ENCODE assay signal across 24 mouse cellular contexts in the genomic region with DNA sequence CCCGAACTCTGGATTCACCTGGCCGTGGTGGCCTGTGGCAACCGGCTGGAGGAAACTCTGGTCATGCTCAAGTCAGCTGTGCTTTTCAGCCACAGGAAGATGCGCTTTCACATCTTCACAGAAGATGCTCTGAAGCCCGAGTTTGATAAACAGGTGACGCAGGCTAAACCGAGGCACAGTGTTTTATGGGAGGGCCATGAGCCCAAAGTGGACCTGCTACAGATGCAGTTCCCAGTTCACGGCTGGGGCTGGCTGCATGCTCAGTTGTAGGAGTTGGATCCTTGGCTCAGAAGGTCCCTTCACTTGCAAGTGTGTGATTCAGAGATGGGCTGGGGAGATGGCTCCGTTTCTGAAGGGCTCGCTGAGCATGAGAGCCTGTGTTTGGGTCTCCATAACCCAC. TPM values are rescaled to one million over a fixed set of nuclear protein-coding genes. Genes with fewer than 3 reads are reported as not detected.
DNase-seq lines count a peak whose midpoint lies in the region; ATAC-seq and TF ChIP-seq lines count a peak whose summit lies in the region.
"Had no signal": no experiment of that assay in that cellular context is flagged by ENCODE, and none has a peak within 500 bp of the region (broad histone marks: within the 10 kb centered on the region; RNA-seq: fewer than 3 reads in every experiment).

No protein-coding gene starts in this region.

- H3K4me1 ChIP-seq in embryonic facial prominence, embryonic 14.5 days (ENCODE audit: control insufficient read depth, insufficient read depth, low read length): peaks cover 28% of the 10 kb centered on the region
- H3K4me1 ChIP-seq in embryonic fibroblast, embryonic 13.5 days (ENCODE audit: control insufficient read depth, insufficient read depth, low read length): peaks cover 11% of the 10 kb centered on the region
- H3K4me1 ChIP-seq: hindbrain, embryonic 12.5 days; intestine, embryonic 15.5 days; liver, embryonic 15.5 days; neural tube, embryonic 13.5 days had no signal

- H3K4me3 ChIP-seq in layer of hippocampus, adult 2 months: no peak overlapping the region
- H3K4me3 ChIP-seq in embryonic facial prominence, embryonic 14.5 days (ENCODE audit: low read depth, low read length): no peak overlapping the region
- H3K4me3 ChIP-seq in embryonic fibroblast, embryonic 13.5 days (ENCODE audit: insufficient read depth, low read length): no peak overlapping the region
- no peak overlapping the region for H3K4me3 ChIP-seq in myocyte
- H3K4me3 ChIP-seq: heart, embryonic 10.5 days; hindbrain, embryonic 12.5 days; intestine, embryonic 15.5 days; liver, embryonic 15.5 days; lung, embryonic 15.5 days; midbrain, embryonic 10.5 days; neural tube, embryonic 13.5 days; stomach, embryonic 15.5 days had no signal

- no peak for ATAC-seq in embryonic facial prominence, embryonic 14.5 days (ENCODE audit: low read depth)
- ATAC-seq: forebrain, embryonic 14.5 days; intestine, embryonic 15.5 days had no signal

- no peak for TF ChIP-seq POLR2A in embryonic fibroblast, embryonic 13.5 days (IDR thresholded peaks at IDR 0.05; ENCODE audit: low read depth, low read length)
- TF ChIP-seq POLR2A in myocyte (IDR thresholded peaks at IDR 0.05; ENCODE audit: insufficient read length, low read depth): no peak

- no peak overlapping the region for H3K9ac ChIP-seq in embryonic facial prominence, embryonic 14.5 days (ENCODE audit: low read depth, low read length)
- H3K9ac ChIP-seq: hindbrain, embryonic 12.5 days; intestine, embryonic 15.5 days; liver, embryonic 15.5 days; lung, embryonic 15.5 days; neural tube, embryonic 13.5 days; stomach, embryonic 15.5 days had no signal

- H3K79me2 ChIP-seq in myocyte (ENCODE audit: control insufficient read depth, insufficient read depth): no peaks in the 10 kb centered on the region

- no peak for DNase-seq in layer of hippocampus, adult 2 months (ENCODE audit: low spot score in 2 of 2)
- DNase-seq in layer of hippocampus, postnatal 36 days: no peak
- DNase-seq in embryonic facial prominence, embryonic 14.5 days (ENCODE audit: low spot score): no peak
- no peak for DNase-seq in spleen, postnatal 36 days (ENCODE audit: low spot score in 2 of 2)
- DNase-seq: adrenal gland, postnatal 36 days; B cell, adult 2 months; cerebellum, adult 8-10 months; cerebellum, postnatal 25 days; kidney, adult 2 months; kidney, postnatal 36 days had no signal

- no peak for TF ChIP-seq CTCF in layer of hippocampus, adult 2 months (conservative IDR thresholded peaks at IDR 0.05)
- no peak for TF ChIP-seq CTCF in embryonic fibroblast, embryonic 13.5 days (IDR thresholded peaks at IDR 0.05; ENCODE audit: borderline replicate concordance, insufficient read depth, low read length)

- peaks cover 22% of the 10 kb centered on the region for H3K36me3 ChIP-seq in embryonic facial prominence, embryonic 14.5 days (ENCODE audit: control insufficient read depth, insufficient read depth, low read length)
- no peaks in the 10 kb centered on the region for H3K36me3 ChIP-seq in myocyte (ENCODE audit: control insufficient read depth, insufficient read depth)
- H3K36me3 ChIP-seq: heart, embryonic 10.5 days; hindbrain, embryonic 12.5 days; intestine, embryonic 15.5 days; liver, embryonic 15.5 days; lung, embryonic 15.5 days; midbrain, embryonic 10.5 days; neural tube, embryonic 13.5 days; stomach, embryonic 15.5 days had no signal

- H3K27me3 ChIP-seq in embryonic facial prominence, embryonic 14.5 days (replicated peaks; ENCODE audit: control insufficient read depth, insufficient read depth, low read length): no peaks in the 10 kb centered on the region
- no peaks in the 10 kb centered on the region for H3K27me3 ChIP-seq in myocyte (ENCODE audit: control insufficient read depth, insufficient read depth, insufficient read length)
- H3K27me3 ChIP-seq: hindbrain, embryonic 12.5 days; intestine, embryonic 15.5 days; liver, embryonic 15.5 days; lung, embryonic 15.5 days; neural tube, embryonic 13.5 days; stomach, embryonic 15.5 days had no signal

- H3K9me3 ChIP-seq in embryonic facial prominence, embryonic 14.5 days (ENCODE audit: control insufficient read depth, low read length): no peaks in the 10 kb centered on the region
- H3K9me3 ChIP-seq: heart, embryonic 10.5 days; hindbrain, embryonic 12.5 days; intestine, embryonic 15.5 days; liver, embryonic 15.5 days; lung, embryonic 15.5 days; midbrain, embryonic 10.5 days; neural tube, embryonic 13.5 days; stomach, embryonic 15.5 days had no signal

- H3K27ac ChIP-seq in layer of hippocampus, adult 2 months: peak overlapping the region; percentile 41; the same call in 1 of the 2 replicates
- H3K27ac ChIP-seq in embryonic facial prominence, embryonic 14.5 days (replicated peaks; ENCODE audit: low read depth, low read length): peak overlapping the region; percentile 75
- H3K27ac ChIP-seq in embryonic fibroblast, embryonic 13.5 days (ENCODE audit: insufficient read depth, low read length): peak overlapping the region; percentile 36
- H3K27ac ChIP-seq: heart, embryonic 10.5 days; hindbrain, embryonic 12.5 days; hindbrain, postnatal 0 days; intestine, embryonic 15.5 days; liver, embryonic 15.5 days; midbrain, embryonic 10.5 days; neural tube, embryonic 13.5 days; stomach, embryonic 15.5 days had no signal

- WGBS in embryonic facial prominence, embryonic 14.5 days: 73% methylated on average over 10 of the region's 10 CpGs

- no peak overlapping the region for H3ac ChIP-seq in myocyte (ENCODE audit: control insufficient read depth, insufficient read length)

- 0 out of 2 replicates have a peak overlapping the region, but pooled peaks have one; percentile 4 for H3K4me2 ChIP-seq in embryonic facial prominence, embryonic 14.5 days (ENCODE audit: low read depth, low read length)
- peak overlapping the region; percentile 20 for H3K4me2 ChIP-seq in myocyte (ENCODE audit: low read depth)
- H3K4me2 ChIP-seq: hindbrain, embryonic 12.5 days; intestine, embryonic 15.5 days; liver, embryonic 15.5 days; neural tube, embryonic 13.5 days had no signal

TF ChIP-seq in myocyte, 11 proteins besides CTCF, POLR2A, EP300 and RAD21:
- TF ChIP-seq TCF3 (IDR thresholded peaks at IDR 0.05; ENCODE audit: insufficient read length, low read depth): no peak
- no peak for TF ChIP-seq MYOG (IDR thresholded peaks at IDR 0.05; ENCODE audit: control insufficient read depth in 1 of 3, insufficient read depth in 1 of 3, insufficient read length in 2 of 3, low read depth in 2 of 3)
- TF ChIP-seq SRF (IDR thresholded peaks at IDR 0.05; ENCODE audit: control insufficient read depth, insufficient read length, low read depth): no peak
- no peak for TF ChIP-seq MYOD1 (IDR thresholded peaks at IDR 0.05; ENCODE audit: control insufficient read depth in 1 of 3, insufficient read length in 2 of 3, low read depth in 2 of 3)
- no peak for TF ChIP-seq POLR2AphosphoS2 (IDR thresholded peaks at IDR 0.05; ENCODE audit: insufficient read length, low read depth)
- no peak for TF ChIP-seq MAX (IDR thresholded peaks at IDR 0.05; ENCODE audit: low read depth)
- no peak for TF ChIP-seq CEBPB (IDR thresholded peaks at IDR 0.05; ENCODE audit: insufficient read depth, poor library complexity, severe bottlenecking)
- no peak for TF ChIP-seq E2F4 (IDR thresholded peaks at IDR 0.05; ENCODE audit: insufficient read depth)
- TF ChIP-seq TCF12 (IDR thresholded peaks at IDR 0.05; ENCODE audit: insufficient read depth, poor library complexity, severe bottlenecking): no peak
- no peak for TF ChIP-seq REST (IDR thresholded peaks at IDR 0.05; ENCODE audit: insufficient read depth, insufficient read length)
- TF ChIP-seq USF1 (IDR thresholded peaks at IDR 0.05; ENCODE audit: low read depth): no peak

RNA-seq across cellular contexts. Expression of a gene that starts 28.7 kb away (rescaled TPM):
- total RNA-seq in layer of hippocampus, adult 2 months (2021): 1 to 10 TPM; 1.7 to 2.7 TPM
- total RNA-seq in layer of hippocampus, postnatal 36 days (2021): 1 to 10 TPM; 1.7 to 2.1 TPM
- 31.7 and 33.7 TPM in 2 replicates for polyA plus RNA-seq in embryonic facial prominence, embryonic 14.5 days (2014; fragmentation: Nextera tagmentation; extraction: Ambion mirVana)
- polyA plus RNA-seq in embryonic fibroblast, embryonic 13.5 days (2011; ENCODE audit: insufficient read length, low read depth, missing spikeins): 36.4 and 73.4 TPM in 2 replicates
- polyA plus RNA-seq in myocyte (2012; fragmentation: generic; extraction: Trizol): 2.2 TPM
- total RNA-seq: megakaryocyte progenitor cell, adult 5-6 weeks had no signal
- polyA plus RNA-seq: liver, adult 2 months had no signal

Comparison
In these comparisons a context has a peak if more than half of its experiments do, and no peak if none do; other contexts are left out.
1. RNA of a gene that starts 28.7 kb away (polyA plus RNA-seq): 36.4 to 73.4 TPM in embryonic fibroblast, embryonic 13.5 days and 31.7 to 33.7 TPM in embryonic facial prominence, embryonic 14.5 days; 2.2 TPM in myocyte (single experiment); every median in the first group is over 10 times any median in the second.
2. Peak in every context shown above with its lines, with median percentiles within 50 percentile points of each other: H3K27ac ChIP-seq.